Mouse (Mus musculus) thymus, postnatal 25 days (tissue): ENCODE results near the gene Macc1.

Experiments used
- DNase-seq: peaks from one replicate; pipeline ENCODE4 v3.0.0; 2022

Macc1 gene

DNA sequence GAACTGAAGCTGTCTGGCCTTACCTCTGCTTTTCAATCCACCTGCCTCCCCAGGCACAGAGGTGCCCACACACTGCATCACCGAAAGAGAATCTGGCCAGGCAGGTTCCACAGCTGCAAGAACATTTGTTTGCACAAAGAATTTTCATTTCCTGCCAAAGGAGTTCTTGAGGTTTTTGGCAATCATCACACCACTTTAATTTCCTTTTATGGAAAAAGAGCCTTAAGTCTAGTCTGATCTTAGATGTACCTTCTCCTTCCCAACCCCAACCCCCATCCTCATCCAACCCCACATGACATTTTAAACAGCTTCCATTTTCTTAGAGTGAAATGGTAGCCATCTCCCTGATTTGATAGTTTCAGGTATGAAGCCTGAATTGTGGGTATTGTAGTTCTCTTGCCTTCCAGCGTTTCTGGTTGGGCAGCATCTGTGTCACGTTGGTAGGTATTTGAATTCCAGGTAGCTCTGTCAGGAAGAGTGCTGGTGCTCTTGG lies 76.2 kb downstream of the Macc1 start:
- DNase-seq: peak; percentile 6

DNA sequence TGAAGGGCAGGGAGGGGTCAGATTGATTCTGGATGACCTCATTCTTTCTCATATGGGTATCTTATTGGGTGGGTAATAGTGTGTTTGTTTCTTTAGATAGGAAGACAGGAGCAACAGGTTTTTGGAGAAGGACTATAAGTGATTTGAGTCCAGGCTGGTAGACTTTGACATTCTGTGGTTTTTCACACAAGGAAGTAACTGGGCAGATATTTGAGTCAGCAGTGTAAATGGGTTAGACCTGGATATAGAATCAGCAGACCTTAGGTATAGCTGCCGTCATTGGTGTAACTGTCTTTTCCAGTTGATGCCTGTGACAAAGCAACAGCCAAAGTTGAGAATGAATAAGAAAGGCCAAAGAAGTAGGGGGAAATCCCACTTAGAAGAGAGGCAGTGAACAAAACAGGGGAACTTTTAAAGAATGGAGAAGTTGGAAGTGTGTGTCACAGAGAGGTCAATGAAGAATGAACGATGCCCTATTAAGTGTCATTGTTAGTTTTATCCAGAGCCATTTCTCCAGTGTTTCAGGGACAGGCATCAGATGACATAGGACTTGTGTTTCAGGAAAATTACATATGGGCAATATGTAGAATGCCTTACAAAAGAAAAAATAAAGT lies 84.1 kb downstream of the Macc1 start:
- no peak for DNase-seq

DNA sequence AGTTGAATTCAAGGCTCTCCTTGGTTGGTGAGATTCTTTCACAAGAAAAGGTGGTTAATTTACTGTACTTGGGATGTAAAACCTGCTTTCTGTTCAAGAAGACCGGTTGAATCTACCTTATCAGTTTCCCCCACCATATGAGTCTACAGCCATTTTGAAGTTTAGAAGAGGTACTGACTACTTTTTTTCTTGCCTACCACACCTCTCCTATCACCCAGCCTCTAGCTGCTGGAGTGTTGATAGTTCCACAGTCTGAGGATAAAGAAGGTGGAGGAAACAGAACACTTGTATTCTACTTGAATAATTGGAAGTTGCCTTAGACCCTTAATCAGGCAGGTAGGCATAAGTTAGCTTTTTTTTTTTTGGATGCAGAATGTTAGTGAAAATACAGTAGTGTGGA lies 88.2 kb downstream of the Macc1 start:
- DNase-seq: no peak

DNA sequence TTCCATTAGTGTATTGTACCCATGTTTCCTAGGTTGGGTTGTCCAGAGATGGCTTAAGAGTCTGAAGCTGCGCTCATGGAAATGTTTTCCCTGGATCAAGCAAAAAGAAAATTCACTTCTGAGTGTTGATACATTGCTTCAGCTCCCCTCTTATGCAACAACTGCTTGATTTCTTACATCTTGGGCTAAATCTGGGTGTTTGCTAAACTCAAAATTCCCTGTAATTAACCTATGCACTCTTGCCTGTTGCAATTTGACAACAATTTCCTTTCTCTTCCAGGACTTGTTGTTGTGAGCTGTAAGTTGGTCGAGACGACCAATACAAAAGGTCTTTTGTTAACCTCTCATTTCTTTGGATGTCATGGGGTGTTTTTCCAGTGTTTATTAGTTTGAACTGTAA lies 88.7 kb downstream of the Macc1 start:
- DNase-seq: no peak

DNA sequence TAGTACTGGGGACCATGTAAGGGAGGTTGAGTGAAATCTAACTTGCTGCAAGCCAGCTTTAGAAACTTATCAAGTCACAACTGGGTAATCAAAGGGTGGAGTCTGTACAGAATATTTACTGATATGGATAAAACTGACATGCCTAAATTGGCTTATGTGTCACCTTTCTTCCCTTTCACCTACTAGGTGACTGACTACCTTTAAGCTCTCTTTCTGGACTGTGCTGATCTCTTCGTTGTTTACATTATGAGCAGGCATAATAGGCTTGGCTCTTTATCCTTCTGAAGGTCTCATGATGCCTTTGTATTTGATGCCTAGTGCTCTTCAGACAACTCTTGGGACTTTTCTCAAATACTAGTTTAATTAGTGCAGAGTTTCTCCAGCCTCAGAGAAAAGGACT lies 90.7 kb downstream of the Macc1 start:
- no peak for DNase-seq

DNA sequence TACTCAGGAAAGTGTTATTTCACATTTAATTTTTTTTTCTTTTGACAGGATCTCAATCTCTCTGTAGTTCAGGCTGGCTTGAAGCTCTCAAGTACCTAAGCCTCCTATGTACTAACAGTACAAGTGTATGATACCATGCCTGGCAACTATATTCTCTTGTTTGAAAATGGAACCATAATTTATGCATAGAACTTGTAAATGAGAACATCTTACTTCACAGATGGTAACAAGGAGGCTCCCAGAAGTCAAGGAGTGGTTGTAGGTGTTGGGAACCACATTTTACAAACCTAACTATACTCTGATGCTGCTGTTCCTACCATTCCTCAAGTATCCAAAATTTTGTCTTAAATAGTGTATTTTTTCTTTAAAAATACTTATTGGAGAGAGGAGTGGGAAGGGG lies 96.5 kb downstream of the Macc1 start:
- DNase-seq: no peak

DNA sequence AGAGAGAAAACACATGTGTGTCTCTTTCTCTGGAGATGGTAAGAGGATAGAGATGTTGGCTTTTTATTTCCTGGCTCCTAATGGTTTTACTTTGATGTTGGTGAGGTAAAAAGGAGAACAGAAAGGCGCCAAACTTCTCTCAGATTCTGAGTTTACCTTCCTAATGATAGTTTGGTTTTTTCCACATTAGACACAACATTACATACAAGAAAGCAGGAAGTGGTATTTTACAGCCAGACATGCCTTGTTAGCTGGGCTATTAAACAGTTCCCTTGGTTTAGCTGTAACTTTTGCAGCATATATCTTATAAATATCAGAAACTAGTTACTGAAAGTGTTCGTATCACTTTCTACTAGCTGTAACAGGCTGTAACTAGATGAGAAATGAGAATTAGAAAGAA lies 96.9 kb downstream of the Macc1 start:
- no peak for DNase-seq

DNA sequence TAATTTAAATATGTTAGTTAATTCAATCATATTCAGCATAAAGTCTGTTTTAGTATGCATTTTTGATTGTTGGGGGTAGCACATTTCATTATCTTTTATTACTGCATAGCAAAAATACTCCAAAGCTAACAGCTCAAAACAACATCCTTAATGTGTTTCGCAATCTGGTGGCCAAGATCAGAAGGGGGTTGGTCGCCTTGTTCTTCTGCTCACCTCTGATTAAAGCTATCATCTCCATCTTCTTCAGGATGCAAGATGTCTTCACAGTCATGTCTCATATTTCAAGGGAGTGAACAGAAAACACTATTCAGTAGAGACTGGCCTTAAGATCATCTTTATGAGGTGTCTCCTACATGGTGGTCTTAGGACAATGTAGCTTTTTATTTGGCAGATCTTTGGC lies 97.9 kb downstream of the Macc1 start:
- DNase-seq: no peak

DNA sequence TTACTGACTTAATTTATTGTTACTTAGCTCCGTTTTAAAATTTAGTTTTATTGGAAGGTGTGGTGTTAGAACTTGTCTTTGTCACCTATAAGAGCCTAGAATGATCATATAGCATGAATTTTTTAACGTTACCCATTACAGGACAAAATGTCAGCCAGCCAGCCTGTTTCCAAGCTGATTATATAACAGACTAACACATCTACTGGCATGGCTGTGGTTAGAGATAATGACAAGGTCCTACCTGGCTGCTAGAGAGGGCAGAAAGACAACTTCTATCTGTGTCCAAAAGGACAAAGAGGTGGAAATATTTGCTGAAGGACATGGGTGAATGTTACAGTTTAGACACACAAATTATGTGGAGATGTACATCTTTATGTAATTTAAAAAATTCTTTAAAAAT lies 101.8 kb downstream of the Macc1 start:
- no peak for DNase-seq

DNA sequence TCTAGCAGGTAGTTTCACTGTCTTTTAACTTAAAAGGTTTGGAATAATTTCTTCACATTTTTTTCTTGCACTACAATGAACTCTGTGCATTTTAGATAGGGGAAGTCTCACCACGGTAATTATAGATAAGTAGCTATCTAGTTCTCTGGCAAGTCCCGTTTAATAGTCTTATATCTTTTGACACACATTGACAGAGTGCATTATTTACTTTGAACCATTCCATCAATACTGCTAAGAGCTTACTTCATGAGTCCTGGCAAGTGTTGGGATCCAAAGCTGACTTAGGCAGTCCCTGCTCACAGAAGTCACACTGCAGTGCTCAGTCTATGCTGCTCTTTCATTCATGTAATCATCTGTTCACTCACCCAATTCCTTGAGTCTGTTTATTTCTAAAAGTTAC lies 111.7 kb downstream of the Macc1 start:
- DNase-seq: no peak

DNA sequence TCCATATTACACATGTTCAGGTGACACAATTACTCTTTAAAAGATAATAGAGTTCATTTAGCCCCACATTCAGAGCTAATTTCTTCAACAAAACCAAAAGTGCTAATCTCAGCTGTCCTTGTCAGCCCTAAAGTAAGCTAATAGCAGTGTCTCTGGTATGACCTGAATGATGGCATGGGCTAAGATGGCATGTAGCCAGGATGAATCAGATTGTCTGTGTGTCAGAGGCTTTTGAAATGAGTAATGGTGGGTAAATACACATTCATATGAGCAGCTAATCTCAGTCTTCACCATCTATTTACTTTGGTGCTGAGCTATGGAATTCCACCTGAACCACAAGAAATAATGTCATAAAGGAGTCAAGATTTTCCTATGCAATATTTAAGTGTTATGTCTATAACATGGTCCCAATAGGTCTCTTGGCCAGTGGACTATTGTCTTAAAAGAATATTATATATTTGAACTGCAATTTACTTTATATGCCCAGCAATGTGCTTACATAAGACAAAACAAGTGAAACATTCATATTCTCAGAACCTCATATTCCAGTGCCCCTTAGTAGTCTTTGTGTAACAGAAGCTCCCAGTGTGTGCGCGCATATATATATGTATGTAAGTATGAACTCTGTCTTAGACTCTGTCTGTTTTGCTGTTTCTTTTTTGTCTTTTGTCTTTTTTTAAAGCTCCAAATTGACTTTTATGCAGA lies 112.3 kb downstream of the Macc1 start:
- no peak for DNase-seq

DNA sequence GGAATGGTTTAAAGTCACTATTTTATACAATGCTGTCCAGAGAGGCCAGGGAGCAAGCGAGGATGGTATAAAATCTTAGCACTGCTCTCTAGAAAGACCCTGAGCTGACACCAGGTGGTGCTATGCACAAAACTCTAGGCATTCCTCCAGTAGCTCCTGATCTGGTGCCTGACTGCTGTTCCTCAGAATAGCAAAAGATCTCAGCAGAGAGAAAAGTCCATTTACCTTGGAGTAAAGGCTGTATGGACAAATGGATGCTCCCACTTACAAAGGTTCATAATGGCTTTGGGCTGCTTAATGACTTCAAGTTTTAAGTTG lies 112.8 kb downstream of the Macc1 start:
- peak; percentile 6 for DNase-seq

DNA sequence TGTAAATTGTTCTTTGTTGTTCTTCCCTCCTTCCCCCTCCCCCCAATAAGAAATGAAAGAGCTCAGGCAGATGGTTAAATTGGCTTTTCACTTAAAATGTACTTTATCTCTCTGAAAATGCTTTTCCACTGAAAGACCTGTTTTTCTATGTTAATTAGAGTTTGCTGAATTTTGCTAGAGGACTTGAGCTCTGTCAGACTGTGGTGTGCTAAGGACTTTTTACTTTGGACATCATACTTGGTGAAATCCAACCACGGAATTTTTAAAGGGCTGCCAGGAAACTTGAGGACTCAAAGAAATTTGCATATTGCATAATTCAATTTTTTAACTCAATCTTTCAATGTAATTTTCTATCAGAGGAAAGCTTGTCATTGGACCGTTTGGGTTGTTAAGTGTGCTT lies 126.7 kb downstream of the Macc1 start:
- no peak for DNase-seq

DNA sequence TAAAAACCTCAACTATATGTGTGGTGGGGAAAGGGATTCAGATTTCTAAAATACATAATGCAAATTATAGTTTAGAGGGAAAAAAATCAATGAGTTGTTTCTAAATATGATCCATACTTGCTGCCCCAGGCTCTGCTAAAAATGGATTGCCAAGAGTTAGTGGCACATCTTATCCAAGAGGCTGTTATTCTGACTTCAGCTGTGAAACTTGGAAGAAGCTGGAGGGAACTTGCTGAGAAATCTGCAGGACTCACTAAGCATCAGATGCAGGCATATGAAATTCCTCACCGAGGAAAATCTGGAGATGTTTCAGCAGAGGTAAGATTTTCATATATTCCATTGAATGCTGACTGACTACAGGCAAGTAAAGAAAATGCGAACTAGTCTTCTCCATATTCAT lies 136.0 kb downstream of the Macc1 start:
- no peak for DNase-seq

DNA sequence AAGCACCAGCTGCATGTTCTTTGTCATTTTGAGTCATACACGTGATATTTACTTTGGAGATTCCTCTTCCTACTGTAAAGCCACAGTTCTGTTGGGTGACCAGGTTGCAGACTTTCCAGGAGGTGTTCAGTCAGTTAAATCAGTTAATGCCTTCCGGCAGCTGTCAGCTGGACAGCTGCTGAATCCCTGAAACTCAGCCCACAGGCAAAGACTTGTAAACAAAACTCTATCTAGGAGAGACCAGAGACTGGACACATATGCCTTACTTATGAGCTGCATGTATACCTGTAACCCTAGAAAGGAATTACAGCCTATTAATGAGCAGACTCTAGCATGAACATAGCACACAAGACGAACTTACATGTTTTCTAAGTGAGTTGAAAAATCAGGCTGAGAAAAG lies 137.2 kb downstream of the Macc1 start:
- no peak for DNase-seq

DNA sequence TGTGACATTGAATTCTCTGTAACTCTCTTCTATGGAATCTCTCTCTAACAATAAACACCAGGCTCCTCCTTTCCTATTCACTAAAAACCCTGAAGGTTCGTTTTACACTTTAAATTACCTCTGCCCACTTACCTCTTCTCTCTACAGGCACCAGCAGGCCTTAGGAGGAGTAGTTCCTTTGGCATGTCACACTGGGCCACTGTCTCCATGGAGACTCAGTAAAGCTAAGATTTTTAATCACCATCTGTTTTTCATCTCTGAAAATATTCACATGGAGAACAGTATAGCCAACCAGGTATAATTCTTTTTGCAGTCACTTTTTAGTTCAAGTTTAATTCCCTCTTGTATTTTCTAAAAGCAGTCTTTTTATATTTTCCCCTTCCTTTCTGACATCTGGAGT lies 140.0 kb downstream of the Macc1 start:
- no peak for DNase-seq

DNA sequence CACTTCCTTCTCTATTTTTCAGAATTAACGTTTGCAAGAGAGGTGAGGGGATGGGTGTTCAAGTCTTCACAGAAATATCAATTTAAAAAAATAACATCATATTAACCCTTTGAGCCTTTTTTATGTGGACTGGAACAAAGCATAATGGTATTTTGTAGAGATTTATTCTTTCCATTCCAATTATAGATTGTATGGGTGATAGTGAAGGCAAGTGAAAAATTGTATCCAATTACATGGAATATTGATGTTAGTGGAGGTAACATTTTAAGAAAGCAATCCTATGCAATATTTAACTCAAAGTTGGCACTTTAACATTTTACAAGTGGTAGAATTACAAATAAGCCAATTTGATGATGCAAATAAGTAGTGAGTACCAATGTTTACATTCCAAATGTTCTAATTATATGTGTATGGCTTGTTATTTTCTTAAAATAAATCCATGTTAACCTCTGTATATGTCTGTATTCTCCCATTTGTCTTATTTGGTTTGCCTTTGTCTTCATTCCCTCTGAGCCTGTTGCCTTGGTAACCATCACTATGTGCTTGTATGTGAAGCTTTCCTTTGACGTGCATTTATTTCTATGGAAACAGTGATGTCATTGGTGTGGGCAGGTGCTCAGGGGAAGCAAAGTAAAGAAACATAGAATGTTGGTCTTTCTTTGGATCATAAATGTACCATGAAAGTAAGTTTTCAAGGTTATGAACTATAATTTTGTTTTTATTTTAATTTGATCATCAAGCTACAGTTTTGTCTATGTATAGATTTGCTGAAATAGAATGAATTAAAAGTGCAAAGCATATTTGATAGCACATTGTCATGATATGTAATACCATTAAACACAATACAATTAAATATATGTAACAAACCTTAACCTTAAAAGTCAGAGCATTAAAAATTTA lies 150.2 kb downstream of the Macc1 start:
- DNase-seq: no peak

DNA sequence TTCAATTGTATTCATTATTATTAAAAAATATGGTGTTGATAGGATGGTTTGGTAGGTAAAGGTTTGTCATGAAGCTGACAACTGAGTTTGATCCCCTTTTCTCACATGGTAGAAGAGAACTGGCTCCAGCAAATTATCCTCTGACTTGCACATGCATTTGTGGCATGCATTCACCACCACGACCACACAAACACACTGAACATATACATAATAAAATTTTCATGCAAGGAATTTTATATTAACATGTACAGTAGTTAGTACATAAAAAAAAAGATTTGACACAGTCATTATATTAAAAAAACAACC lies 150.8 kb downstream of the Macc1 start:
- no peak for DNase-seq

DNA sequence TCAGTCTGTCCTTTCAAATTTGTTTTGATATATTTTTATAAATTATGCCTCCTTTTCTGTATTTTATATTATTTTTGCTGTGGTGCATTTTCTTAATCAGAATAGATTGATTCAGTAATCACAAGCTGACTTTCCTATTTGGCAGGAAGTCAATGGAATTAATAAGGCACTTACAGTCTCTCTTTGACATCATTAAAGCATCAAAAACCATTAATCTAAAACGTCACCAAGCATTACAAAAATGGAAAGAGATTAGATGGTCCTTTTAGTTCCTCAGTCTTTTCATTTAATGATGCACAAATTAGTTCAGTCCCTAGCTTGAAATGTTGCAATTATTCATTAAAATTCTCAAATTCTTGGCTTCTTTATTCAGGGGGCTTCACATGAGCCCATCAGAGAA lies 153.6 kb downstream of the Macc1 start:
- DNase-seq: no peak

DNA sequence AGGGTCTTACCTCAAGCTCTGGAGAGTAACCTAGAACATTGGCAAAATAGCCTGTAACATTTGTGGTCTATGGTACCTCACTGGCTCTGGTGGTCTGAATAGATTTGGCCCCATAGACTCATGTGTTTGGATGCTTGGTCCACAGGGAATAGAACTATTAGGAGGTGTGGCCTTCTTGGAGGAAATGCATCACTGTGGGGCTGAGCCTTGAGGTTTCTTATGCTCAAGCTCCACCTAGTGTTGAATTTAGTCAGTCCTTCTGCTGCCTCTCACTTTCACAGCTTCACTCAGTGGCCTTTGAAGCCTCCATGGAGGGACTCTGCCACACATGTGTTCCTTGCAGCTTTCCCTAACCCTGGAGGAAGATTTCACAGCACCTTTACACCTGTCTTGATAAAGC lies 156.2 kb downstream of the Macc1 start:
- DNase-seq: peak; percentile 1

DNA sequence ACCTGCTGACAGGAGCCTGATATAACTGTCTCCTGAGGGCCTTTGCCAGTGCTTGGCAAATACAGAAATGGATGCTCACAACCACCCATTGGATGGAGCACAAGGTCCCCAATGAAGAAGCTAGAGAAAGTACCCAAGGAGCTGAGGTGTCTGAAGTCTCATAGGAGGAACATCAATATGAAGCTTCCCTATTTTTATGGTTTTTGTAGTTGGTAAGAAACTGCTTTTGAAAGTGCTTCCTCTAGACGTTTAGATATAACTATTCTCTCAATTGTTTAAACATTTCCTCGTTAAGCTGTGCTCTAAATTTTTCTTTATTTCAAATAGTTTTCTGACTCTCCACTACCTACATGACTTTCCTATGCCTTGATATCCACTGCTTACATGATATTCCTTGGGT lies 169.2 kb downstream of the Macc1 start:
- no peak for DNase-seq

DNA sequence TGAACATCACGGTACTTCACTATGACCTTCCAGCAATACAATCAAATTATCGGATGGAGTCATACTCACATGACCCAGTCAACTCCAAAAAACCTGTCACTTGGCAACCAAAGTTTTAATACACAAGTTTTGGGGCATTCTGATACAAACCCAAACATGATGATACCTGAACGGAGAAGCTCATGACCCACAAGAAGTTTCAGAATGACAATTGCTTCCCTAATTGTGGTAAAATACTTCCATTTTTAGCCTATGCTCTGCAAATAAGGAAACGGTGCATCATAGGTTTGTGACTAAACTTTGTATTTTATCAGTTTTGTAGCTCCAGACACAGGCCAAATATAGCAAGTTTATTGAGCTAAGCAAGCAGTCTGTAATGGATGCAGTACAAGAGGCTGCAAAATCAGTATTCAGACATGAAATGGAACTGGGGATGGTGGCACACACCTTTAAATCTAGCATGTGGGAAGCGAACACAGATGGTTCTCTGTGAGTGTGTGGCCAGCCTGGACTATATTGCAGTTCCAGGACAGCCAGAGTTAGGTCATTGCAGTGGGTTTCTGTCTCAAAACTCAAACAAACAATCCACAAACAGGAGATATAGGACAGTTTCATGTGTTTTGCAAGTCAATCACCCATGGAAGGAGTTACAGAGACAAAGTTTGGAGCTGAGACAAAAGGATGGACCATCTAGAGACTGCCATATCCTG lies 170.0 kb downstream of the Macc1 start:
- DNase-seq: no peak

DNA sequence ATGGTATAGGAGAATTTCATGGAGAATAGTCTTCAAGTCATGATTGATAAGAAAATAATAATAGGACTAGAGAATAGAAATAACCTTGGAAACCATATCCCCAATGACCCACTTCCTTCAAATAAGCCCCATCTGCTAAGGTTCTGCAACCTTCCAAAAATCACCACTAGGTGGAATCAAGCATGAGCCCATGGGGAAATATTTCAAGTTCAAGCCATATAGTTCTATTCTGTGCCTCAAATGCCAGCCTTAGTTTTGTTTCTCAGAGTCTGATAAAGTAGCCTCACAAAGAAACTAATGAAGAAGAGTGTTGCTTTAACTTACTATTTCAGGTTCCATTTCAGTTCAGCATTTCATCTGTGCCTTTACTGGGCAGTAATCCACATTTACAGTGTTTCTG lies 197.1 kb downstream of the Macc1 start:
- no peak for DNase-seq
